Mouse (Mus musculus) adrenal gland (tissue): ENCODE data around the gene Ceacam13.
"Not testable (repeated sequence)": the region's sequence is repeated elsewhere in the genome, so short reads cannot be mapped to it uniquely, and the experiment has no call there.

Experiments used
- intact Hi-C: fragments of 180-260 bp; cut with DNase I; formaldehyde crosslinking; loops from one replicate; pipeline ENCODE4 v1.15.1; 2025
- long read RNA-seq, 2 experiments: library from polyadenylated mRNA; unstranded; transcript quantifications; one replicate each; pipeline ENCODE4 v2.0.0; 2020; ENCODE audit warnings: borderline replicate concordance in 1 of 2; ENCODE audit not compliant: insufficient replicate concordance in 1 of 2
- microRNA-seq, 2 experiments: library from miRNA; unstranded; fragments of <30 nt; microRNA quantifications; one replicate each; pipeline ENCODE4; 2019

Gene Ceacam13
- long read RNA-seq, experiment 1, partial matches to known transcripts, result 0 of 1 reads
- long read RNA-seq, experiment 1, other reads (novel, unspliced or antisense), result 1 of 1 reads
- long read RNA-seq, experiment 2, partial matches to known transcripts, result 0 of 1 reads
- long read RNA-seq, experiment 2, other reads (novel, unspliced or antisense), result 1 of 1 reads

DNA sequence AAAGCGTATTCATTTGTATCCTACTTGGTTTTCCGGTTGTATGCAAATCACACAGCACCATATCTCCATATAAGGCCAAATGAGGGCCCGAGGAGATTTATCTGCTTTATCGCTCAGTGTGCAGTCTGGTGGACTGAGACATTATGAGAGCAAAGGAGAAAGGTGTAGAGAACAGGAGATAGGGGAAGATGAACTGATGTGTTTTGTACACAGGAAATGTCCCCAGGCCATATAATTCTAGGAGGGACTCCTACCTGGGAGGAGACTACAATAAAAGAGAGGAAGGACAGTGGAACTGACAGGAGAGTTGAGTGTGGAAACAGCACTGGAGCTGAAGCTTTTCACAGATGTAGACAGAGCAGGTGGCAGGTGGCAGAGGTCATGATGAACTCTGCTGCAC is at the start of gene Ceacam13:
Gene Ceacam13, plus strand, starts transcription at position 301 of the 400 bp plus-strand sequence.
- intact Hi-C loops, result no loop called here

DNA sequence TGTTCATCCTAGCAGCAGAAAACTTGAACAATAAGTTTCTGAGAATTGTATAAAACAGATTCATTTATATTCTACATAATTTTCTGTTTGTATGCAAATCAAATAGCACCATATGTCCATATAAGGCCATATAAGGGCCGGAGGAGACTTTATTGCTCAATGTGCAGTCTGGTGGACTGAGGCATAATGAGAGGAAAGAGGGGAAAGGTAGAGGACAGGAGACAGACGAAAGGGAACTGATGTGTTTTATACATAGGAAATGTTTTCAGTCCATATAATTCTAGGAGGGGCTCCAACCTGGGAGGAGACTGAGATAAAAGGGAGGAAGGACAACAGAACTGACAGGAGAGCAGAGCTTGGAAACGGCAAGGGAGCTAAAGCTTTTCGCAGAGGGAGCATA is 37.9 kb upstream of the Ceacam13 start, which contains the start of gene Ceacam11:
Gene Ceacam11, plus strand, starts transcription at position 301 of the 400 bp plus-strand sequence.
- intact Hi-C loops, result no loop called here

DNA sequence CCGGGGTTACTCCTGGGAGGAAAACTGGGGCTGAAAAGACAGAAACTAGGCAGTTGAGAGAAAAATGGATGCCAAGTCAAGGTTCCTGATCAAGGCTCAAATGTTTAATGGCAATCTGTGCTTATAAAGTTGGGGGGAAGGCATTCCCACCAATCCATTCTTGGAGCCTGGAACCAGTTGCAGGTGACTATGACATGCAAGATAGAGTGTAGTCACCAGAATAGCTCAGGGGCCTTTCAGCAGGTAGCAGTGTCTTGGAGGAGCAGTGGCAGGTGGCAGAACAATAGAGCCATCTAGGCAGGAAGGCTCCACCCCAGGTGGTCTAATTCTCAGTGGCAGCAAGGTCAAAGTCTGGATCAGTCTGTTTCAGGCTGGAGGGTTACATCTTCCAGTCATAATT is 8.6 kb upstream of the Ceacam13 start:
- intact Hi-C loops, result not testable (repeated sequence)

DNA sequence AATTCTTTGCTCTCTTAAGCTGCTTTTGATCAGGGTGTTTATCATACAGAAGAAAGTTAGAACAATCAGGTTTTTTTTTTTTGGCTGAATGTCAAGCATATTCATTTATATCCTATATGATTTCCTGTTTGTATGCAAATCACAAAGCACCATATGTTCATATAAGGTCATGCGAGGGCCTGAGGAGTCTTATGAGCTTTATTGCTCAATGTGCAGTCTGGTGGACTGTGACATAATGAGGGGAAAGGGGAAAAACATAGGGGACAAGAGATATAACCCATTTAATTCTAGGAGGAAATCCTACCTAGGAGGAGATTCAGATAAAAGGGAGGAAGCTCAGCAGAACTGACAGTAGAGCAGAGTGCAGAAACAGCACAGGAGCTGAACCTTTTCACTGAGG is 55.9 kb downstream of the Ceacam13 start, which contains the start of gene Ceacam12:
Gene Ceacam12, plus strand, starts transcription at position 301 of the 400 bp plus-strand sequence.
- intact Hi-C loops, result no loop called here

Small RNA genes lying within 50 kb of the gene (microRNA-seq; reads per million reads assigned to microRNA genes)
- gene Gm22414, result 0 reads per million in 2 experiments
